Mouse (Mus musculus): ENCODE measurements around the gene Mrpl46.

The Mrpl46 gene

DNA sequence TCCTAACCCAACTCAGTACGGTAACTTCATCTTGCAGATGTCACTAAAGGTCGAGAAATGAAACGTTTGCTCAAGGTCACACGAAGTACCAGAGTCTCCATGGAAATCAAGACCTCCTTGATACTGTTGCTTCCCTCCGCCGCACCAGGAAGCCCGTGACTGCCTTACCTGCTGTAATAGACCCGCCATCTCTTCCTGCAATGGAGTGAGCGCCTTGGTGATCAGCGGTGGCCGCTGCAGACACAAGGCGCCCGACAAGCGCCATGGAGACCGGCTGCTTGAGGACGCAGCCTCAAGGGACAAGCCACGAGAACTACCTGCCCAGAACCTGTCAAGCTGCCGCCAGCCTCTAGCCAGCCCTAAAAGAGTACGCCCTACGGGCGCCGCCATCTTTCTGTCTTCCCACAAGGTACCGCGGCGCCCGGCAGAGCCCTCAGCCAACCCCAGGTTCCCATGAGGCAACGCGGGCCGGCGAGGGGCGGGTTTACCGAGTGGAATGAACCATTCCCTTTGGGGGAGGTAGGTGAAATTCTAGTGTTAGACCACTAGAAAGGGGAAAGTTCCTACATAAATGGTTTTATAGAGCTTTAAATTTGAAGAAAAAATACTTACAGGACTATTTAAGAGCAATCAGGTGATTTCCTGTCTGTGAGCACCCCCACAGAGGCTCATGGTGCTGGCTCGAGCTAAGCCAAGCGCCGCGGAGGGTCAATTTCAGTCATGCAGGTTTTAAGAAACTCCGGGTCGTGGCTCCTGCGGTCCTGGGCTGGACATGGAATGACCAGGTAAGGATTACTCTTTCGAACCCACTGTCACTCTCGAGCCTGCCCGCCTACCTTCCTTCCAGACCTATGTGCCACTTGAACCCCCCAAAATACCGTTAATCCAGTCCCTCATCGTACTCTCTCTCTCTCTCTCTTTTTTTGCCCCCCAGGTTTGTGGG is at the start of gene Mrpl46, which contains the start of gene Mrps11:
Gene Mrpl46, minus strand, starts transcription at position 893 of the 943 bp plus-strand sequence.
Gene Mrps11, plus strand, starts transcription at position 481 of the 943 bp plus-strand sequence.
- DNase-seq: peak; percentile 90

DNA sequence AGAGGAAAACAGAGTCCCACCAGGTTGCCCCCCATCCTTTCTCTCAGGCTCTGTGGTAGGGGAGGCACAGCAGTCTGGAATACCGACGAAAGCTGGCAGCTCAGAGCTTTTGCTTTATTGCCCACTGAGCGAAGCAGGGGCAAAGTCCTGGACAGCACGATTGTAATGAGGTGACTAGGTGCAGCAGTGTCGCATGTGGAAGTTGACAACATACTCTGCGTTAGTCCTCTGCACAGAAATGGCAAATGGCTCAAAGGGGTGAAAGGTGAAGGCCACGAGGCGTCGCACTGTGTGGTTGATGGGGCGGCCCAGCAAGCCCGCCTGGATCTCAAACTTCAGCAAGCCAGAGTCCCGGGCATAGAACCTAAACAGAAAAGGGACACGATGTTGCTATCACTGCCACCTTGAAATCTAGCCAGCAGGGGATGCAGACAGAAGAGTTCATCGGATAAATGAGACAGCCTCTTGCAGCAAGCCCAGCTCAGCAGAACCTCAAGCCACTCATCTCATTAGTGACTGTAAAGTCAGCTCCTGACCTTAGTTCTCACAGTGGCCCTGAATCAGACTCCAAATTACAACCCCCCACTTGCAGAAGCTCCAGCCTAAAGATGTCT is 44.5 kb upstream of the Mrpl46 start:
- no peak for DNase-seq

DNA sequence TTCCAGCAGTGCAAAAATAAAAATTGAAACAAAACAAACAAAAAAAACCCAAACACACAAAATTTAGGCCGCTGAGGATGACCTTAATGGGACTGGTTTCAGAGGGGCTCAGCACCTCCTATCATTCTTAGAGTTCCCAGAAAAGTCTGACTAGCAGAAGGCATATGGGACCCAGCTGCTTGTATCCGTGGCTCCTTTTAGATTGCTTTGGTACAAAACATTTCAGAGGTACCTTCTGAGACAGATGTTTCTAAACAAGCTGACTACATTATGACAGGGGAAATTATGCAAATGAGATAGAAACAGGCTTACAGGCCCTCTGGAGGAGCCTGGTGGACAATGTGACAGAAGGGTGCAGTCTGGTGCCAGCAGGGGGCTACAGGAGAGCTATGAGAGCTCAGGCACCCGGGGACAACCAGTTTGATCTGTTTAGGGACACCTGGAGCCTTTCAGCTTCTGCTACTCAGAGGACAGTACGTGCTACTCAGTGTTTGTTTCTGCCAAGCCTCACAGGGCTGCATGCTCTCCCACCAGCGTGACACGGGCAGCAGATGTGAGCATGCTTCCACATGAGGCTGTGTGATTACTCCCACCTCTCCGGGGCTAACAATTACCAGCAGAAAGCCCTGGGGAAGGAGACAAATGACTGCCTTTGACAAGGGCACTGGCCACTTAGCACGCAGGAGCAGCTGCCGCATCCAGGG is 43.5 kb upstream of the Mrpl46 start:
- DNase-seq: peak; percentile 19

DNA sequence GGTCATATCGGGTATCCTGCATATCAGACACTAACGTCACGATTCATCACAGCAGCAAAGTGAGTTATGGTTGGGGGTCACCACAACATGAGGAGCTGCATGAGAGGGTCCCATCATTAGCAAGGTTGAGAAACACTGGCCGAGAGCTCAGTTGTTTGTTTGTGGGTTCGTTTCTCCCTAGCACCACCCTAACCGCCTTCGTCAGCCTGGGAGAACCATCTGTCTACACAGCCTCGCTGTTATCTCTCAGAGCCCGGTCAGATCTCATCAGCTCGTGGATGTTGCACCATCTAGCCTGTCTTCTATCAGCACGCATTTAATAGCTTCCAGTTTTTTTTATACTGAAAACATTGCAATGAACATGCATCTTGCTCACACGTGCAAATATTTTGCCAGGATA is 35.0 kb upstream of the Mrpl46 start:
- no peak for DNase-seq

DNA sequence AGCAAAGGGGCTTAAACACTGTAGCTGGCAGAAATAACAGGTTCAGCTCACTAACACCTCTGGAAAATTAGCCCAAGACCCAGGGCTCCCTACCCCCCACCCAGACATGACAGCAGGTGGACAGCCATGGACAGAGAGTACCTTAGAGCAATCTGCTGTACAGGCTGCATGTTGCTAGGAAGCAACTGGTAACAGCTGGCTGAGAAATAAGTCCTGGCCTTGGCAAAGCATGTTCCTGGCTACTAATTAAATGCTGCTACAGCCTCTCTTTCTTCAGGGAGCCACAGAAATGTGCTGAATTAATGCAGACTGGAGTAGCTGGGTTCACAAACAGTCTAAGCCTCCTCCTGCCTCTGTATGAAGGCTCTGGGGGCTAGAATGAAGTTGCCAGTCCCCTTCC is 31.4 kb upstream of the Mrpl46 start:
- no peak for DNase-seq

DNA sequence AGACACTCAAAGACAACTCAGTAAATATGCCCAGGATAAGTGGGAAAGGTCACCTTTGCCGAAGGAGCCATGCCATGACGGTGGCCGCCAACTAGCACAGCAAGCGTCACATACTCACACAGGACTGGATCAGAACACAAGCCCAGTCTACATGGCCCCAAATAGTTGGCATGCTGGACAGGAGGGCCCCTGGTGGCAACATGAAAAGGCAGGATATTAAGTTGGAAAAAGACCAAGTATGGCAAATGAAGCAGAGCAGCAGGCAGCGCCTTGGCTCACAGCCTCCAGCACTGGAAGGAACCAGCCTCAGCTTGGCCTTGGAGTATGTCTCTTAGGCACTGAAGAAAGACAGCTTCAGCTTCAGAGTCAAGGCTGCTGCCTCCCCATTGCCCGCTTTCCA is 30.5 kb upstream of the Mrpl46 start:
- no peak for DNase-seq

DNA sequence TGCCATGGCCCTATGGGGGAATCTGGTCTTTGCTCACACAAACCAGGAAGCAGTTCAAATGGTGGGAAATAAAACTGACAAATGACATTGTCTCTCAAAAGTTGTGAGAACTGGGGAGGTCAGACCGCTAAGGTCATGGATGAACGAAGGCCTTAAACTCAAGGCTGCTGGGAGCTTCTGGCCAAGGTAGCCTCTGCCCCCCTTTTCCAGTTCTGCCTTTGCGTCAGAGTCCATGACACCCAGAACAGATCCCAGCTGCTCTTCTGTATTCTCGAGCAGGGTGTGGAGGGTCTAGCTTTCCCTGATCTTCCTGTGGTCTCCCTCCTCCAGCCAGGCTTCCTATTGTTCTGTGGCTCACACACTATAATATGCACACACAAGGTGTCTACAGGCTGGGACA is 23.9 kb upstream of the Mrpl46 start:
- no peak for DNase-seq

DNA sequence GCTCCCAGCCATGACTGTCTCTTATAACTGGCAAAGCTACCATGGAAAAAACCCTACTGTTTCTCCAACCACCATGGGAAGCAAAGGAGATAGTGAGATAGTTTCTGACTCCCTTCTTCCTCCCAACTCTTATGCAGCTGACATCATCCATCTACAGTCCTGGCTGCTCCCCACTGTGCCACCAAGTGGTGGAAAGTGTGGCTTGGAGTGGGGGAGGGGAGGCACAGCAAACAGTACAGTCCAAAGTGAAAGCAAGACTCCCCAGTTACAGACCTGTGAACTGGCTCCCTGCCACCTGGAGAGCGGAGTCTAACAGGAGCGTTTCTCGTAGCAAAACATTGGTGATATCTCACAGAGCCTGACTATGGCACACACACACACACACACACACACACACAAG is 20.5 kb upstream of the Mrpl46 start:
- DNase-seq: no peak

DNA sequence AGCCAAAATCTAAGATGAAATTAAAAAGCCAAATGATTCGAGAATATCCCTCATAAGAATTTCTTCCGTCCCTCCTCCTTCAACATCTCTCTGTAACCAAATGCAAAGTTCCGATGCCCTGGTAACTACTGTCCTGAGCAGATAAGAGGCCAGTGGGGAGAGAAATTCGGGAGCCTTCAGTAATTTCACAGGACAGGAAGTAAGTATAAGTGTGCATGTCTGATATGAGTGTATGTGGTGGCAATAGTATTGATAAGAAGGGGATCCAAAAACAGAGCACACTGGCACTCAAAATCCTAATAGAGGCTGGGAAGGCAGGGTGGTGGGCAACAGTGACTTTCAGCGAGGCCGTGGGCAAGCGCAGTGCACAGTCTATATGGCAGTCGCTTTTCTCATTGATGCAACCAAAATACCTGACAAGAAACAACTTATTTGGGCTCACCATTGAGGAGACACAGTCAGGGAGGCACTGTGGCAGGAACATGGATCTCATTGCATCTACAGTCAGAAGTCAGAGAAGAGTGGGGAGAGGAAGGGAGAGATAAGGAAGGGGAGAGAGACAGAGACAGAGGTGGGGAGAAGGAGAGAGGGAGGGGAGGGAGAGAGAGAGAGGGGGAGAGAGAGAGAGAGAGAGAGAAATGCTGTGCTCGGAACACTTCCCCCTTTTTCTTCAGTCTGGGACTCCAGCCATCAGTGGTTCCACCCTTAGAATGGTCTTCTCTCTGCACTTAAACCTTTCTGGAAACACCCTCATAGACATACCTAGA is 16.6 kb upstream of the Mrpl46 start:
- DNase-seq: no peak

DNA sequence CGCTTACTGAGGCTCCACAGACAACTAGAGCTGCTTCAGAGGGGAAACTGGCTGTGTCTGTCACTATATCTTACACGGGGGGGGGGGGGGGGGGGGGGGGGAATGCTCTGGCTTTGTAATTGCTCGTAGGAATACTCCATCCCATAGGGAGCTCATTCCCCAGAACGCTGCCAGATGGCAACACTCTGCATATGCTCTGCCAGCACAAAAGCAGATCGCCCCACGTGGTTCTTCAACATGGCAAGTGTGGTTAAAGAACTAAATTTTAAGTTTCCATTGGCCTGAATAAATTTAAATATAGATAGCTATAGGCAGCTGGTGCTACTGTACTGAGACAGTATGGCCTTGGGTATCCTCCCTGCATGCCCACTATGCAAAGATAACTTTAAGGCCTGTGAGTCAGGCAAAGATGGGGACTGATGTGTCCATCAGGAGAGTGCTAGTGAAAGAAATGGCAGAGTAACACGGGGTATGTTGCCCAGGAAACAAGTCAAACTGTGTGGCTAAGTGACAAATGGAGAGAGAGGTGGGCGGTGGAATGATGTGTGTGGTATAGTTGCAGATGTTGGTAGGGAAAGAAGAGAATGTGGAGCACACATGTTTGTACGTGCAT is 14.6 kb upstream of the Mrpl46 start:
- DNase-seq: peak; percentile 64

DNA sequence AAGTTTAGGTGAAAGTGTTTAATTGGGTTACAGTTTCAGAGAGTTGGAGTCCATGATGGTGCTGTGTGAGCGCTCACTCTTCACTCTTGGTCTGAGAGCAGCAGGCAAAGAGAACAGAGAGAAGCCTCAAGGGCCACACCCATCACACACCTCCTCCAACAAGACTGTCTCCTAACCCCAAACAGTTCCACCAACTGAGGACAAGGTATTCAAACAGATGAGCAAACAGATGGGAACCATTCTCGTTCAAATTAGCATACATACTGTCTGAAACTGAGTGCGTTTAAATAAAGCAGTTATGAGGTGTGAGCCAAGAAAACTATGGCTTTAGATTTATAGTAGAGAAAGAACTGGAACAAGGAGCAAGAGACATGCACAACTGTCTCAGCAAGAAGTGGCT is 13.3 kb upstream of the Mrpl46 start:
- DNase-seq: no peak

DNA sequence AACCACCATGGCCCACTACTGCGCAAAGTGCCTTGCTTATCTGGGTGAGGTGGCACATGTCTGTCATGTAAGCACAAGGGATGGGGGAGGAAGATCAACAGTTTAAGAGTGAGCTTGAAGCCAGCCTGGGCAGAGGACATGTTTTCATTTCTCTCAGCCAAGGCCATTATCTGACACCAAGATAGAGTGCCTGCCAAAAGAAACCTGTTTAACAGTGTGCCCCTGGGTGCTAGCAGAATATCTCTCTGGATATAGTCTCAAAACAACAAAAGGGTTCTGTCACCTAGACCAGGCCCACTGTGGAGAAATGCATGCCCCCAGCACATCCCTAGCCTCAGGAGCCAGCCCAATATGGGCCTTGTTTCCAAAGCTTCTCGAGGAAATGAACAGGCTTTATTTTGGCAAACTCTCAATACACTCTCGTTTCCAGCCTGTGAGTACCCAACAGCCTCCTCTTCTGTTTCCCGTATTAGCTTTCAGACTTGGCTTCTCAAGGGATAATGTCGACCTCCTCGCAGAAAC is 11.3 kb upstream of the Mrpl46 start:
- DNase-seq: no peak

DNA sequence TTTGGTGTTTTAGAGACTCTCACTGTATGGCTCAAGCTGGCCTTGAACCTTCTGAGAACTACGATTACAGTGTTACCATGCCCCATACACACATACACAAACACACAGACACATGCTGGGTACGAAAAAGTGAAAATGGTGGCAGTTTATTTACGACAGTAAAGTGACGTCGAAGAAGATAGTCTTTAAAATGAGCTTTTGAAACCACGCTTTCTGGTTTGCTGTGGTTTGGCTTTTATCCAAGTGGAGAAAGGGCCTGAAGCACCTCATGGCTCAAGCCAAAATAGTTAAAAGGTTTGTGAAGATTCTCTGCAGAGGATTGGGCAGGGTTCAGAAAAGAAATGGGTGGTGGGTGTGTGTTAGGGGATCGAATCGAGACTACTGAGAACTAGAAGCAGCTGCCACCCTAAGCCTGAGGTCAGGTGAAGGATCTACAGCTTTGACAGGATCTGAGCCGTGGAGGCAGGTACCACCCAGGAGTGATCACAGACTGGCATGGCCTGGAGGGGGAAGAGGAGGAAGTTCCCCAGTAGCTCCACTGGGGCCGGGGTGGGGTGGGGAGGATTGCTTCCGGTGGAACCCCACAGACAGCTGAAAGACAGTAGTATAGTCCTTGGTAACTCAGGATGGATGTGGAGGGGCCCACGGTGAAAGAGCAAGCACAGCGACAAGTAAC is 10.7 kb upstream of the Mrpl46 start:
- no peak for DNase-seq

DNA sequence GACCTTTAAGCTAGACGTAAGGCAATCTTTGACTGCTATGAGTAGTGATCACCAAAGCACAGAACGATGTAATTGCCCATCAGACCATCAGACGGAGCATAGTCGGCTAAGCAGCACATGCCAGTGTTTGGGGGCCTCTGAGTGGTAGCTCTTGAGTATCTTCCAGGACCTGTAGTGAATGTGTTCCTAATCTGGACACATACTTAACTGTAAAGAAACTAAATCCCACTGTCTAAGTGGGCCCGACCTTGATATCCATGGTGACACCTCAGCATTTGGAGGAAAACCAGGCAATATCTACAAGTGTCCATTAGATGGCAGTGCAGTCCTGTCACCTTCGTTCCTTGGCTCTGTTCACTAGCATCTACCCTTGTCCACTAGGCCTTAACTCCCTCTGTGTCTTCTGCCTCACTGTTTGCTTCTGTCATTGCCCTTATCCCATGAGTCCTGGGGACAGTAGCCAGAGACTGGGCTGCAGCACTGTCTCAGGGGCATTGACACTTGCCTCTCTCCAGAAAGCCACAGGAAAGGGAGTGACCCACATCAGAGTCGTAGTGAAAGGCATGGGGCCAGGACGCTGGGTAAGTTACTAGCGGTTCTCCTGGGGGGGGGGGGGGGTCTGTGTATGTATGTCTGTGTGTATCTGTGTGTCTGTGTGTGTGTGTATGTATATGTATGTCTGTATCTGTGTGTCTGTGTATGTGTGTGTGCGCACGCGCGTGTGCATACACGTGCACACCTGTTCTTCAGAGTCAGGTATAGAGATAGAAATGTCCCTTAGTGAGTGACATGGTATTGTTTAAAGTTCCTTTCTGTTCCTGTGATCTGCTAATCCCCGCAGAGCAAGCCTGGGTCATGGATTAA is 8.3 kb upstream of the Mrpl46 start:
- no peak for DNase-seq

DNA sequence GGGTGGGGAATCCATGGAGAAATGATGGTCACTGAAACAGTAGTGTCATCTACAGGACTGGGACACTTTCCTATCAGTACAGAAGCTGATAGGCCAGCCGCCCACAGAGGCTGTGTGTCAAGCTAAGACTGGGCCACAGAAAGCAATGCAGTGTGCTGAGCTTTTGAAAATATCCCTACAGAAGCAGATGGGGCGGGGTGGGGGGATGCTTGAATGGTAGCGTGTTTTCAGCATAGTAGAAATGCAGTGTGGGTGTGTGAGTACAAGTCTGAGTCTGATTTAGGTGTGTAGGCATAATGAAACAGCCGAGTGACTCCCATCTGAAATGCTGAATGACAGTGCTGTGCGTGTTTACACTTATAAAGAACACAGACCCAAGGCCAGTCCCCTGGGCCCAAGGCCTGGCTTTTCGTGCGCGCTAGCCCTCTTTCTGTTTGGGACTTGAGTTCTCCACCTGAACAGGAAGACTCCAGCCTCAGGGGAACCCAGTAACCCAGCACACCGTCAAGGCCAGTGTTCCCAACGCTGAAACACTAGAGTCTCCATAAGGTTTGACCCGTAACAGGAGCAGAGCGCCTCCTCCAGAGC is 4.6 kb upstream of the Mrpl46 start:
- peak; percentile 33 for DNase-seq

DNA sequence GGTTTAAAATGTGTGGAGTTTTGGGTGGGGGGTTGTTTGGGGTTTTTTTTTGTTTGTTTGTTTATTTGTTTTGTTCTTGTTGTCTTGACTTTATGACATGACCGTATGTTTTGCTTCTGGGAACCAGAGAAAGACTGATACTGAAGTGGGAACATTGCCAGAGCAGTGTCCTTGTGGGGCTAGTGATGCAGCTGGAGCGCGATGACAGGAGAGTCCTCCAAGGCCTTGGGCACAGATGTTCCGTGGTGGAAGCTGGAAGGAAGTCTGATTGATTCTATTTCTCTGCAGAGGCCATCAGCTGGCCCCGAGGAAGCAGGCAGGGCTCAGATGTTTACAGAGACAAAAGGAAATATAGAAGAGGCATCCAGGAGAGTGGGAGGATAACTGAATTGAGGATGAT is 2.6 kb upstream of the Mrpl46 start:
- no peak for DNase-seq

DNA sequence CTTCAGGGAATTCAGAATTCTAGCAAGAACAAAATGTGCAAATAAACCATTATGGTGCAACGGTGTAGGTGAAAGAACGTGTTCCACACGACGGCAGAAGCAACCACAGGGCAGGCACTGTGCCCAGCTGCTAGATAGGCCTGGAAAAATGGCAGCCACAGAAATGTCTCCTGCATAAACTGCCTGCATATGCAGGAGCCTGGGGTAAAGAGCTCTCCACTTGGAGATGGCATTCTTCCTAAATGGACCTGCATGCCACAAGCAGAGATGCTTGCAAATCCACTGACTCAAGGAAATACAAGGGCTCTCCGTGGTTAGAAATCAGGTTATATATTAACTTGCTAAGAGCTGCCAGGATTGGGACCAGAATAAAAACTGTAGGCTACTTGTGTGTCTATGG is 4.6 kb downstream of the Mrpl46 start:
- no peak for DNase-seq

DNA sequence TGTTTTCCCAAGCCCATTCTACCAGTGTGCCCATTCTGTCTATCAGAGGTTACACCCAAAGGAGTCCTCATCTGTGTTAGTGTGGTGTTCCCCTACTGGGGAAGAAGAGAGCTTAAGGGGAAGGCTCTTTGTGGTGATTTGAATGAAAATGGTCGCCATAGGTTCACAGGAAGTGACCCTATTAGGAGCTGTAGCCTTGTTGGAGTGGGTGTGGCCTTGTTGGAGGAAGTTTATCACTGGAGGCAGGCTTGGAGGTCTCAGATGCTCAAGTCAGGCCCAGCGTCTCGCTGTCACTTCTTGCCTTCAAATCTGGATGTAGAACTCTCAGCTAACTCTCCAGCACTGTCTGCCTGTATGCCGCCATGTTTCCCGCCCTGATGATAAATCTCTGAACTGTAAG is 12.4 kb downstream of the Mrpl46 start:
- DNase-seq: no peak

DNA sequence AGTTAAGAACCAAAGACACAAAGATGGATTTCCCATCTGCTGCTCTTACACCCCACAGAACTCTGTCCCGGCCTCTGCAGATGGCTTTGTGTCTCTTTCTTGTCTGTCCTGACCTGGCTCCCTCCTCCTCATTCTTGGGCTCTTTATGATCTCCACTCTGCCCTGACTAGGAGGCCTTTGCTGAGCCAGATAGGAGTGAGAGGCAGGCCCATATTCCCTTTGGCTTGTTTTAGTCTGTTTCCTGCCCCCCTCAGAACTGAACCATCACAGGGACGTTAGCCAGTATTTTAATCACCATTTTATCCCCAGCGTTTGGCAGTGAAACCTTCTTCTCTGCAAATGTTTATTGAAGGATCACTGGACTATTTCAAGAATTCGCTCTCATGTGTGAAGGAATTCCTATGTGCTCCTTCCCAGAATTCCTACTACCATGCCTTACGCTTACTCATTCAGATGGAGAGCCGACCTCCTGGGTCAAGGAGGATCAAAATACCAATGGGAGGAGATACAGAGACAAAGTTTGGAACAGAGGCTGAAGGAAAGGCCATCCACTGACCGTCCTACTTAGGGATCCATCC is 14.2 kb downstream of the Mrpl46 start:
- no peak for DNase-seq
